Mouse (Mus musculus) forebrain, postnatal 0 days (tissue): Measurements from ENCODE around the gene Lfng. TPM values are rescaled to one million over a fixed set of nuclear protein-coding genes. Genes with fewer than 3 reads are reported as not detected.

Source experiments
- ATAC-seq: fragments of 200-750 bp; cut with Nextera tagmentation; 2 replicates; pipeline ENCODE4 v1.8.0; 2017; ENCODE audit warnings: mild to moderate bottlenecking, moderate library complexity
- DNase-seq: peaks from one replicate; pipeline ENCODE4 v3.0.0-alpha.2; 2015
- H3K27ac ChIP-seq: fragments of 300-500 bp; sonication (generic); 2 replicates; pipeline ENCODE4 v1.5.1; 2014; ENCODE audit warnings: low read depth, mild to moderate bottlenecking, antibody characterized with exemption, low read length, moderate library complexity, mixed read lengths
- H3K27me3 ChIP-seq: fragments of 300-500 bp; sonication (generic); 2 replicates; pipeline ENCODE4 v1.6.1; 2014; ENCODE audit warnings: mild to moderate bottlenecking, low read length, mixed read lengths; ENCODE audit not compliant: insufficient read depth
- H3K36me3 ChIP-seq: fragments of 300-500 bp; sonication (generic); 2 replicates; pipeline ENCODE4 v1.6.1; 2014; ENCODE audit warnings: mild to moderate bottlenecking, moderate library complexity; ENCODE audit not compliant: insufficient read depth
- H3K4me1 ChIP-seq: fragments of 300-500 bp; sonication (generic); 2 replicates; pipeline ENCODE4 v1.6.1; 2014; ENCODE audit warnings: antibody characterized with exemption; ENCODE audit not compliant: insufficient read depth
- H3K4me2 ChIP-seq: fragments of 300-500 bp; sonication (generic); 2 replicates; pipeline ENCODE4 v1.6.1; 2014; ENCODE audit warnings: low read depth, mild to moderate bottlenecking, moderate library complexity
- H3K4me3 ChIP-seq: fragments of 300-500 bp; sonication (generic); 2 replicates; pipeline ENCODE4 v1.5.1; 2014; ENCODE audit warnings: low read depth, low read length, mixed read lengths
- H3K9ac ChIP-seq: fragments of 300-500 bp; sonication (generic); 2 replicates; pipeline ENCODE4 v1.6.1; 2014; ENCODE audit warnings: mild to moderate bottlenecking
- H3K9me3 ChIP-seq: fragments of 300-500 bp; sonication (generic); 2 replicates; pipeline ENCODE4 v1.6.1; 2016; ENCODE audit warnings: low read length
- CTCF ChIP-seq: sonication (generic); IDR thresholded peaks from 2 replicates; pipeline ENCODE4 v1.5.1; 2016; ENCODE audit warnings: antibody characterized with exemption, control low read depth, low read depth
- WGBS: fragments of 180-500 bp; shearing (Covaris S2); extraction: QIAGEN DNeasy Blood & Tissue Kit; methylation state at CpG from one replicate; pipeline ENCODE4 v1.1.7; 2014; 5-methylcytosine and 5-hydroxymethylcytosine counted together
- polyA plus RNA-seq: library from polyadenylated mRNA; unstranded; fragments of >200 nt; fragmentation: Nextera tagmentation; extraction: Ambion mirVana; gene quantifications from 2 replicates; pipeline ENCODE4 v1.2.1, GENCODE M21; 2015
- total RNA-seq: library from RNA; depleted of rRNA; stranded (reverse); fragments of >200 nt; gene quantifications from 2 replicates; pipeline ENCODE4 v1.2.3, GENCODE M21; 2014; rRNA removed

Gene Lfng
- total RNA-seq (39.4 and 53.7 TPM in 2 replicates), polyA plus RNA-seq (19.2 and 23.0 TPM in 2 replicates)

GRCm38 (mm10) chr5:140607001-140607835 is at the start of gene Lfng:
Lfng (plus strand) TSS chr5:140607320.
- Histone ChIP-seq H3K4me3 (peak within 1 kb of the TSS; percentile 49), H3K4me2 (peak within 1 kb of the TSS; percentile 97), H3K4me1 (peaks cover 14% of the 10 kb centered on the region), H3K9me3 (no peaks in the 10 kb centered on the region), H3K36me3 (no peaks in the 10 kb centered on the region), H3K27me3 (peaks cover 25% of the 10 kb centered on the region), H3K9ac (peak within 1 kb of the TSS; percentile 56), H3K27ac (peak within 1 kb of the TSS; percentile 69)
- WGBS, result 2% methylated on average over 90 of the region's 91 CpGs
- TF ChIP-seq CTCF, result no peak
- peak; percentile 57 for ATAC-seq
- DNase-seq, result peak; percentile 83

- no peak overlapping the region for H3K9ac ChIP-seq
- H3K9me3 ChIP-seq, result no peaks in the 10 kb centered on the region
- WGBS, result 82% methylated on average over 9 of the region's 9 CpGs
- H3K4me2 ChIP-seq, result no peak overlapping the region
- DNase-seq (no peak), ATAC-seq (no peak)
- TF ChIP-seq CTCF, result no peak
- H3K27ac ChIP-seq, result no peak overlapping the region
- H3K27me3 ChIP-seq, result no peaks in the 10 kb centered on the region
- no peak overlapping the region for H3K4me3 ChIP-seq
- no peaks in the 10 kb centered on the region for H3K36me3 ChIP-seq
- H3K4me1 ChIP-seq, result no peaks in the 10 kb centered on the region
Observed at GRCm38 (mm10) chr5:140562601-140563000, 44.5 kb upstream of the Lfng start.

- Histone ChIP-seq H3K27ac (no peak within 1 kb of the TSS), H3K4me3 (no peak within 1 kb of the TSS), H3K9ac (no peak within 1 kb of the TSS), H3K9me3 (no peaks in the 10 kb centered on the region), H3K4me1 (0 out of 2 replicates have a peak, but pooled peaks cover 2% of the 10 kb centered on the region), H3K27me3 (no peaks in the 10 kb centered on the region), H3K4me2 (no peak within 1 kb of the TSS), H3K36me3 (no peaks in the 10 kb centered on the region)
- whole genome bisulfite sequencing, result 85% methylated on average over 4 of the region's 4 CpGs
- TF ChIP-seq CTCF, result no peak
- no peak for ATAC-seq
- no peak for DNase-seq
Observed at GRCm38 (mm10) chr5:140564896-140565295, 42.2 kb upstream of the Lfng start, which contains the start of gene Grifin. Grifin (minus strand) TSS chr5:140565071.

GRCm38 (mm10) chr5:140565451-140565850 is 41.7 kb upstream of the Lfng start:
- Histone ChIP-seq H3K9ac (no peak overlapping the region), H3K27me3 (no peaks in the 10 kb centered on the region), H3K4me2 (no peak overlapping the region), H3K4me3 (no peak overlapping the region), H3K27ac (no peak overlapping the region), H3K36me3 (no peaks in the 10 kb centered on the region), H3K9me3 (no peaks in the 10 kb centered on the region), H3K4me1 (0 out of 2 replicates have a peak, but pooled peaks cover 2% of the 10 kb centered on the region)
- 30% methylated on average over 5 of the region's 5 CpGs for WGBS
- DNase-seq (peak; percentile 31), ATAC-seq (peak; percentile 78)
- no peak for TF ChIP-seq CTCF

GRCm38 (mm10) chr5:140565856-140566255 is 41.3 kb upstream of the Lfng start:
- Histone ChIP-seq H3K4me3 (no peak overlapping the region), H3K27ac (no peak overlapping the region), H3K9me3 (no peaks in the 10 kb centered on the region), H3K9ac (no peak overlapping the region), H3K4me2 (no peak overlapping the region), H3K4me1 (0 out of 2 replicates have a peak, but pooled peaks cover 2% of the 10 kb centered on the region), H3K36me3 (no peaks in the 10 kb centered on the region), H3K27me3 (no peaks in the 10 kb centered on the region)
- peak; percentile 53 for TF ChIP-seq CTCF
- 49% methylated on average over 6 of the region's 6 CpGs for WGBS
- DNase-seq (no peak), ATAC-seq (peak; percentile 57)

GRCm38 (mm10) chr5:140566271-140566670 is 40.8 kb upstream of the Lfng start:
- H3K27ac ChIP-seq, result no peak overlapping the region
- 0 out of 2 replicates have a peak, but pooled peaks cover 2% of the 10 kb centered on the region for H3K4me1 ChIP-seq
- TF ChIP-seq CTCF, result no peak
- no peak overlapping the region for H3K4me3 ChIP-seq
- DNase-seq (no peak), ATAC-seq (no peak)
- H3K27me3 ChIP-seq, result no peaks in the 10 kb centered on the region
- H3K36me3 ChIP-seq, result no peaks in the 10 kb centered on the region
- H3K4me2 ChIP-seq, result no peak overlapping the region
- H3K9me3 ChIP-seq, result no peaks in the 10 kb centered on the region
- no peak overlapping the region for H3K9ac ChIP-seq
- WGBS, result 73% methylated on average over 4 of the region's 4 CpGs

- no peak for DNase-seq
- no peak for TF ChIP-seq CTCF
- H3K4me1 ChIP-seq, result 0 out of 2 replicates have a peak, but pooled peaks cover 2% of the 10 kb centered on the region
- WGBS, result 54% methylated on average over 11 of the region's 11 CpGs
- H3K4me2 ChIP-seq, result no peak overlapping the region
- H3K9ac ChIP-seq, result no peak overlapping the region
- H3K27me3 ChIP-seq, result no peaks in the 10 kb centered on the region
- H3K9me3 ChIP-seq, result no peaks in the 10 kb centered on the region
- H3K27ac ChIP-seq, result no peak overlapping the region
- H3K4me3 ChIP-seq, result no peak overlapping the region
- ATAC-seq, result no peak
- H3K36me3 ChIP-seq, result no peaks in the 10 kb centered on the region
Observed at GRCm38 (mm10) chr5:140567321-140567720, 39.8 kb upstream of the Lfng start.
